Mouse (Mus musculus): ENCODE results near the gene Rabgap1l.

- TF ChIP-seq POLR2A (IDR thresholded peaks at IDR 0.05; ENCODE audit: insufficient read depth, low read depth, low read length) (no peak), CTCF (IDR thresholded peaks at IDR 0.05) (no peak), EP300 (IDR thresholded peaks at IDR 0.05; ENCODE audit: insufficient read depth, low read depth, low read length) (no peak)
Measured at GRCm38 (mm10) chr1:160351880-160352234, 441.2 kb downstream of the Rabgap1l start.
